Mouse (Mus musculus): Measurements from ENCODE around the gene Prn.

Prn gene

GRCm38 (mm10) chr2:131907311-131907710, 2.4 kb upstream of the Prn start:
- no peak for DNase-seq

DNA sequence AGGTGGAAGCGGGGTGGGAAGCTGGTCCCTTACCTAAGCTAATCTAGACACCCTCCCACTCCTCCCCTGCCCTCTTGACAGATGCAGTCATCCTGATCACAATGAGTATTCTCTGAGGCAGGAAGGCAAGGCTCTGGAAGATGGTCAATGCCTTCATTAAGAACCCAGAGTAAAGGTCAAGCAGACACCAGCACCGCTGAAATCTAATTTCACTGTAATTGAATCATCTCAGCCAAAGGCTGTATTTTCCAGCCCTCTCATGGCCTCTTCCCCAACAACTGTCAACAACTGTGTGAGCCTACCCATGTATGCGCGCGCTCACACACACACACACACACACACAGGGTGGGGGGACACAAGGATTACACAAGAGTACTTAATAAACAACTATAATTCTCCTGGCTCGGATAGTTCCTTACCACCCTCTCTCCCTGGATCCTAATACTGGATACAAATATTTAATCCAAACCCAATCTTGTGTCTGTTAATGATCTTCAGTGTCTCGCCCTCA, 1.4 kb upstream of the Prn start:
- DNase-seq, result peak; percentile 46 to 60

DNA sequence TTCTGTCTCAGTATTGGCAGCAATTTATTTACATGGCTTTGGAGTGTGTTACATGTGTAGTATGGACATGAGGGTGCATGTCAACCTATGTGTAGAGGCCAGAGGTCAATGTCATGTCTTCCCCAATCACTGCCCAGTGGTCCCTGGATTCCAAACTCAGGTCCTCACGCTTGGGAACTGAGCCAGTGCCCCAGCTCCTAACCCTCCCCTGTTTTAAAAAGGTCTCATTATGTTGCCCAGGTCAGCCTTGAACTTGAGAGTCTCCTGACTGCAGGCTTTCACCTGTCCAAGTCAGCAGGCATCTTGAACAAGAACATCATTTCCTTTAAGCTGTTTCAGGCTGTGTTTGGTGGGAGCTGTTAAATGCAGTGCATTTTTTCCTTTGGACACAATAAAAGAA, 851 bp upstream of the Prn start:
- peak in 1 of 2 experiments; percentile 12 for DNase-seq

DNA sequence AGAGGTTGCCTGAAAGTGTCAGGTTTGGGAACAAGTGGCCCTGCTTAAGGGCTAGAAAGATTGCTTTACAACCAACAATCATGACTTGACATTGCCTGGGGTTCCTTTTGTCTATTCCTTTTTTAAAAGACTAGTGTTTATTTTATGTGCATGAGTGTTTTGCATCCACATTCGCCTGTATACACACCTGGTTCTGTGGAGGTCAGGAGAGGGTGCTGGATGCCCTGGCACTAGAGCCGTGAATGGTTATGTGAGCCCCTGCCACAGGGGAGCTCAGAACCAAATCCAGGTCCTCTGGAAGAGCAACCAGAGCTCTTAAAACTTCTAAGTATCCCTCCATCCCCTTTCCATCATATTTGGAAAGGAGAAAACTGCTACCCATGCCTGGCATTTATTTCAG, 1.1 kb downstream of the Prn start:
- DNase-seq, result no peak

DNA sequence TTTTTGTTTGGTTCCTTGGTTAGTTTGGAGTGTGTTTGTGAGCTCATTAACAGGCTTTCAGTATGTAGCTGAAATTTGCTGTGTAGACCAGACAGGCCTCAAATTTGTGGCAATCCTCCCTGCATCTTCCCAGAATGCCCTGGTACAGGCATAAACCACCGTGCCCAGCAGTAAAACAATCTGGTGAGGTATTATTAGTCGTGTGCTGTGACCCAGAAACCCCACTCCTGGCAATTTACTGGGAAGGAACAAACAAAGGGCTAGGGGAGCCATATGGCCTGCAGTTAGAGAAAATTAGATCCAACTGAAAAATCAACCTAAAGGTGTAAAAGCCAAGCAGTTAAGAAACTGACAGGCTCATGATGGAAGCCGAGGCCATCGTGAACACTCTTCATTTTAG, 1.6 kb downstream of the Prn start:
- no peak for DNase-seq

GRCm38 (mm10) chr2:131912526-131913258, 2.9 kb downstream of the Prn start:
- DNase-seq, result peak in 1 of 2 experiments; percentile 41

DNA sequence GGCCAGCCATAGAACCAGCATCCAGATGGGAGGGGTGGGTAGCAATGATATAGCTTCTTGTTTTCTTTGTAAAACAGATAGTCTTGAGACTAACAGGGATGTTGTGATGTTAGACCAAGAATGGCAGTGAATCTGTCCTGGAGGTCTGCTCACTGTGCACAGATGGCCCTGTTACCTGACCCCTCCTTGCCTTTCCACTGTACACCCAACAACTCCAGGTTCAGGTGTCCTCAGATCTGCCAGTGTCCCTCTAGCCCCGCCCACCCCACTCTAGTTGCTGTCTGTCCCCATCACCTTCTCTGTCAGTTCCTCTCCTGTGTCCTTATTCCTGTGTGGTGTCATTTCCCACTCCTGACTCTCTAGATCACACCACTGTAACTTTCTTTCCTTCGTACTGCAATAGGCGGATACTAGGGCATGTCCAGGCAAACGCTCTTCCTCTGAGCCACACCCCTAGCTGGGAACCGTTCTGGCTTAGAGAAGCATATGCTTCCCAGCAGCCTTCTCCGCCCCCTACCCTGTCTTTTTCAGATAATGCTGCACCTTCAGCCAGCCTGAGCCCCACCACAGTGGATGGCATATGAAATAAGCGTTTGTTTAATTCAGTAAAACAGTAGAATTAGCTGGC, 22.6 kb downstream of the Prn start:
- DNase-seq, result no peak

- no peak for DNase-seq
These were observed 23.3 kb downstream of the Prn start for GRCm38 (mm10) chr2:131933013-131933412.

DNA sequence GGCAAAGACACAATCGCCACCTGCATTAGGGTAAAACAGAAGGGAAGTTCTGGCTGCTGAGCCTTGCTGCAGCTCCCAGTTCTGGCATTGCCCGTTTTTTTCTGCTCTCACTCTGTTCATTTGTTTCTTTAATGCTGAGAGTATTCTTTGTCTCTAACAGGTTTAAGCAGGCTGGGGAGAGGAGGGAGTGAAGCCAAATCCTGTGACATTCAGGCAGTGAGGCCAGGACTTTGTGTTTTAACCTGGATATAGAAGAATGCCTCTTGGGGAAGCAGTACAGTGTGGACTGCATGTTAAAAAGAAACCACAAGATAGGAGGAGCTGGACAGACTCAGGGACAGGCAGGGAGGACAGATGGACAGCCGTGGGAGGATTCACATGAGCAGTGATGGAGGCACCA, 23.8 kb downstream of the Prn start:
- DNase-seq, result no peak

DNA sequence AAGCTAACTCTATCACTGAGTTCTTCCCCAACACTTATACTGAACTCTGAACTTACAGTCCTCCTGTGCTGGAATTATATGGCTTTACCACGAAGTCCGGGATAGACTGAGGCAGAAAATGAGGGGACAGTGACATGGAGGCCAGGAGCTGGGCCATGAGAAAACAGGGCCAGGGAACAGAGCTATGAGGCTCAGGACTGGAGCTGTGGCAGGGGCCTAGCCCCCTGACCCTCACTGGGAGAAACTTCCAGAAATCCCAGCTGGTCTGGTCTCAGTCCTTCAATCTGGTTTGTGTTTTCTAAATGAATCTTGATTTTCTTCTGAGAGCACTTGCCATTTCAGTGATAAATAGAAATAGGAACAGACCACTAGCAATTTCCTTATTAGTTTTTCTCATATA, 24.5 kb downstream of the Prn start:
- no peak for DNase-seq

GRCm38 (mm10) chr2:131935390-131936105, 25.8 kb downstream of the Prn start:
- DNase-seq, result peak; percentile 26 to 41

DNA sequence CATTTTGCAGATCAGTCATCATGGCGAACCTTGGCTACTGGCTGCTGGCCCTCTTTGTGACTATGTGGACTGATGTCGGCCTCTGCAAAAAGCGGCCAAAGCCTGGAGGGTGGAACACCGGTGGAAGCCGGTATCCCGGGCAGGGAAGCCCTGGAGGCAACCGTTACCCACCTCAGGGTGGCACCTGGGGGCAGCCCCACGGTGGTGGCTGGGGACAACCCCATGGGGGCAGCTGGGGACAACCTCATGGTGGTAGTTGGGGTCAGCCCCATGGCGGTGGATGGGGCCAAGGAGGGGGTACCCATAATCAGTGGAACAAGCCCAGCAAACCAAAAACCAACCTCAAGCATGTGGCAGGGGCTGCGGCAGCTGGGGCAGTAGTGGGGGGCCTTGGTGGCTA, 26.7 kb downstream of the Prn start:
- DNase-seq, result no peak

DNA sequence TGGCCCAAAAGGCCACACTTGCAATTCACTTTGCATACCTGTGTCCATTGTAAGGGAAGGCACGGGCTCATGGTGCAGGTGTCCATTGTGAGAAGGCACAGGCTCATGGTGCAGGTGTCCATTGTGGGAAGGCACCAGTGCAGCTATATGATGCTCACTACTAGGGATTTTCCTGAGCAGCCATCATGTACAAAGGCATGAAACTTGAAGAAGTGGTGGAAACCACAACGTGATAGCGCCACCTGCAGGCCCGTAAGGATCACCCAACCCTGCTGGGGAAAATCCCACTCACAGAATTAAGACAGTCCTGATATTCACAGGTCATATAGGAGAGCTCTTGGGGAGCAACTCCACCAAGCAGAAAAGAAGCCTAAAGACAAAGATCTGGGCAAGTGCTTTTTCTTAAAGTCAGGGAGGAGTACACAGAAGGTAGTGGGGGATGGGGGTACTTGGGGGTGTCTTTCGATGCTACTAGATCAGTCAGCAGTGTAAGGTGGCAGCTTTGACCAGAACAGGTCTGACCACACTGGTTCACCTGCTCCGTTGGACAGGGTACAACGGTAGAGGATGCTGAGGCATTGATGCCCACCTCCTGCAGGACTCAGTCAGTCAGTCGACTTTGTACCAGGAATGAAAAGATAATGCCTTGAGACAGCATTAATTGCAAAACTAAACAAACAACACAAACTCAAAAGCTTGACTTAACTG, 29.8 kb downstream of the Prn start:
- DNase-seq, result peak; percentile 77 to 80

GRCm38 (mm10) chr2:131940506-131940905, 30.7 kb downstream of the Prn start:
- no peak for DNase-seq

GRCm38 (mm10) chr2:131941501-131941900, 31.7 kb downstream of the Prn start:
- no peak for DNase-seq

DNA sequence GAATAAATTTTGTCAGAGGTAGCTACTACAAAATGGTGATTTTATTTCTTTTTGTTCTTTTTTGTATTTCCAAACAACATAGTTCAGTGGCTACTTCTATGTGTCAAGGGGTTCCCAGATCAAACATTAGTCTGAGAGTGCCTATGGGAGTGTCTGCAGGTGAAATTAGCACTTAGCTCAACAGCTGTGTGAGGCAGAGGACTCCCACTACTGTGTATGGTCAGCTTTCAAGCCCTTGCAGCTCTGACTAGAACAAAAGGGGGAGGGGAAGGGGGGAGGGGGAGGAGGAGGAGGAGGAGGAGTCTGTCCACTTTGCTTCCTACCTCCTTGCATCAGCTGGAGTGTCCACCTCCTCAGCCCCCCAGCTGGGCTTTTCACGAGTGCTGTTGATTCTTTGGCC, 34.6 kb downstream of the Prn start:
- DNase-seq, result no peak

GRCm38 (mm10) chr2:131945225-131945624, 35.5 kb downstream of the Prn start:
- DNase-seq, result no peak

DNA sequence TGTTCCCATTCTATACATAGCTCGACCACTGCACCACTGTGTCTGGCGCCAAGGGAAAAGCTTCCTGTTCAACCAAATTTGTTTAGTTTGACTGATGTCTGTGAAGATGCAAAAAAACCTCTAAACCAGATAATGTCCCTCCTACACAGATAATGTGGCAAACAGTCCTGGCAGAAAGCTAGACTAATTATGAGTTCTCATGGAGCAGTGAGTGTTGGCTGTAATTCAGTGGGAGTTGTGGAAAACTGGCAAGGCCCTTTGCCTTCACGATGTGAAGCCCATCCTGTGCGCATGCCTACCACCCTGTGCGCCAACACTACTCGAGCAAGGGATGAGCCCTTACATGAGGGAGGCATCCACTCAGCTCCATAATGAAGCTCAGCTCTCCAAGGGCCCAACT, 36.0 kb downstream of the Prn start:
- no peak for DNase-seq

GRCm38 (mm10) chr2:131946351-131946750, 36.6 kb downstream of the Prn start:
- DNase-seq, result no peak

- no peak for DNase-seq
These were observed 38.4 kb downstream of the Prn start for GRCm38 (mm10) chr2:131948156-131948555.

DNA sequence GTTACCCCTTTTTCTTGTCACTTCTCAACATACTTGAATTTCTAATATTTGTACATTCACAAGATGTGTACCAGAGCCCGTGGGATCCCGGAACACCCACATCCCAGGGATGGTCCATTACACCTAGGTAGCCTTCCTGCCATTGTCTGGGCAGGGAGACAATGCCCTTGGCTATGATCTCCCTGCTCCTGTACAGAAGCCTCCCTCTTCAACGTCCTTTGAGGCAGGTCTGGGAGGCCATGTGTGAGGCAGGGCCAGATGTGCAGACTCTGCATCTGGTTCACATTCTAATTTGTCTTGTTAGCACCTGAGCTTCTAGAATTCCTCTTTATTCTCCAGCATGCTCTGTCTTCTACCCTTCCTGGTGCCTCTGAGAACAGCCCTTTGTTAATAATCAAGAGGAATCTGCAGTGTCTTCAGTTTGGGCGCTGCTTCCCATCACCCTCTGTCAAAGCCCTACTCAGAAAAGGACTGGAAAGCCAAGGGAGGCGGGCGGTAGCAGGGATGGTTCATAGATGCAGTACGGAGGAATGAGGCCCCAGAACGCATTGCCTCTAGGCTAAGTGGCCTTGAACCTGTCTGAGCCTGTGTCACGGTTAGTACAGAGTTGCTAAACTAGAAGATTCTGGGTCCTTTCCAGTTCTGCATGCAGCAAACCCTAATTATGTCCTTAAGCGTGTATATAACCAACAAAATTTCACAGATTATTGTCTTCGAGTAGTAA, 39.3 kb downstream of the Prn start:
- no peak for DNase-seq

Measured in kidney, postnatal 4 days (tissue).